Mouse (Mus musculus): Measurements from ENCODE around the gene Stk32b. TPM values are rescaled to one million over a fixed set of nuclear protein-coding genes. Genes with fewer than 3 reads are reported as not detected.
A peak's percentile ranks its signal among the peaks of the same experiment; 100 is the strongest.

Stk32b gene
- polyA plus RNA-seq, 1 experiment from 2014 or later, result 3.1 TPM

DNA sequence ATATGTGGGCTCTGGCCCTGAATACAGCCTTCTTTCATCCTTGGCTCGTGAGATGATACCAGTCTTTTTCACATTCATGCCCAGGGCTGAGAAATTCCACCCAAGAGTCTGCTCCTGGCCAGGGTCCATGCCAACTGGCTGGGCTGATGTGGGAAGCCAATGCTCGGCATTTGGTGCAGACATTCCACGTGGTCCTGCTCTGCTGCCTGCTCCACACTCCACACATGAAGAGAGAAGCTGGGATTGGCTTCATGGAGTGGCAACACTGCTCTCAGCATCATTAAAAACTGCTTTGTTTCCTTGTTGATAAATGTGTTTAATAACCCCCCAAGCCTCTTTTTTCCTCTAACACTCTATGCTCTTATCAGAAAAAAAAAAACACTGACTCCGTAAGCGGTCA, 61.8 kb downstream of the Stk32b start:
- Histone ChIP-seq H3K9me3 (ENCODE audit: control insufficient read depth, low read length) (no peaks in the 10 kb centered on the region), H3K27me3 (ENCODE audit: control insufficient read depth, insufficient read depth, low read length) (no peaks in the 10 kb centered on the region), H3K36me3 (ENCODE audit: control insufficient read depth, insufficient read depth, low read length) (no peaks in the 10 kb centered on the region), H3K9ac (ENCODE audit: low read length) (no peak overlapping the region), H3K4me3 (ENCODE audit: low read depth, low read length) (no peak overlapping the region), H3K27ac (replicated peaks) (no peak overlapping the region), H3K4me1 (replicated peaks; ENCODE audit: control insufficient read depth, insufficient read depth) (no peaks in the 10 kb centered on the region), H3K4me2 (replicated peaks; ENCODE audit: low read depth) (no peak overlapping the region)
- 79% methylated on average over 5 of the region's 5 CpGs for WGBS
- no peak for DNase-seq (ENCODE audit: low spot score)
- TF ChIP-seq CTCF (IDR thresholded peaks at IDR 0.05; ENCODE audit: low read depth) (no peak), EP300 (optimal IDR thresholded peaks at IDR 0.05) (no peak)
- no peak for ATAC-seq (ENCODE audit: low FRiP score, low TSS enrichment)

DNA sequence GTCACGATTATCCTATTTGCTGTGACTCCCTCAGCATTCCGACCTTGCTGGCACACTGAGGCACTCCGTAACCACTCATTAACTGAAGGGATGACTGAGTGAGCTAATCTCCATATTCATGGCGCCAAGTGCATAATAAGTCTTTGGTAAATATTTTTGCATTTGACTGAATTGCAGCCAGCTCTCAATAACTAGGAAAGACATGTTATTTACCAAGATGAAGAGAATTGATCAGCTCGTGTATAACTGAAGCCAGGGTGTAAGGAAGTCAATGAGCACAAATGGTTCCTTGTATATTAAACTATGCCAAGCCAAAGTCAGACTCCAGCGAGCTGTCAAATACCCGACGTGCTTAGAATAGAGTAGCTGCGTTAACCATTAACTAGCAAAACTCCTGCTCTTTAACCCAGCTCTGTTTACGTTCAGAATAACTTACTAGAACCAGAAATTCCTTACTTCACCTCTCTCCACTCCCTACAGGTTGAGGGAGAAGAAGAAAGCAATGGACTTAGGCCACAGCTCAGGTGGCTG, 66.2 kb downstream of the Stk32b start:
- H3K36me3 ChIP-seq (ENCODE audit: control insufficient read depth, insufficient read depth, low read length), result no peaks in the 10 kb centered on the region
- peak; percentile 26 for DNase-seq (ENCODE audit: low spot score)
- no peak overlapping the region for H3K4me2 ChIP-seq (replicated peaks; ENCODE audit: low read depth)
- no peak overlapping the region for H3K9ac ChIP-seq (ENCODE audit: low read length)
- WGBS, result 33% methylated on average over 10 of the region's 10 CpGs
- no peaks in the 10 kb centered on the region for H3K9me3 ChIP-seq (ENCODE audit: control insufficient read depth, low read length)
- ATAC-seq (ENCODE audit: low FRiP score, low TSS enrichment), result peak; percentile 87
- TF ChIP-seq CTCF (IDR thresholded peaks at IDR 0.05; ENCODE audit: low read depth), result no peak
- no peak for TF ChIP-seq EP300 (optimal IDR thresholded peaks at IDR 0.05)
- H3K27ac ChIP-seq (replicated peaks), result peak overlapping the region; percentile 63; the same call in 1 of the 2 replicates
- H3K27me3 ChIP-seq (ENCODE audit: control insufficient read depth, insufficient read depth, low read length), result no peaks in the 10 kb centered on the region
- H3K4me3 ChIP-seq (ENCODE audit: low read depth, low read length), result no peak overlapping the region
- no peaks in the 10 kb centered on the region for H3K4me1 ChIP-seq (replicated peaks; ENCODE audit: control insufficient read depth, insufficient read depth)

DNA sequence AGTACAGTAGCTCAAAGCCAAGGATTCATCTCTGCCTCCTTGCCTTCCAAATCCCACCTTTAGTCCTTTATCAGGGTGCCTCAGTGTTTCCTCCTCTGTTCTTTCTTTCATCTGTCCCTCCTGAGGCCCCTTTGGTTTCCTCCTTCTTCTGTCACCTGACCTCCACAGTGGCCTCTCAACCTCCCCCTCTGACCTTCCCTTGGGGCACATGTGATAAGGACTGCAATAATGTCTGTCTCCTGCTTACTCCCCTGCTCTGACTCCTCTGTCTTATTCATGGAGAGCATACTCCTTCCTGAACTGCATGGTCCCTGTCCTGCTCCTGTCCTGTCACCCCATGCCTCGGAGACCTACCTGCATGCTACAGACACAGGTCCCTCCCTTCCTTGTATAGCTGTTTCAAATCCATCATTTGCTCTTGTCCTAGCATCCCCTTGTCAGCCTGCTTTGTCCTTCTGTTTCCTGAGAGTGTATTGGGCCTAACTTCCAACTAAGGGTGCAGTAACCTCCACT, 66.8 kb downstream of the Stk32b start:
- Histone ChIP-seq H3K4me1 (replicated peaks; ENCODE audit: control insufficient read depth, insufficient read depth) (no peaks in the 10 kb centered on the region), H3K27me3 (ENCODE audit: control insufficient read depth, insufficient read depth, low read length) (no peaks in the 10 kb centered on the region), H3K4me3 (ENCODE audit: low read depth, low read length) (no peak overlapping the region), H3K4me2 (replicated peaks; ENCODE audit: low read depth) (no peak overlapping the region), H3K9ac (ENCODE audit: low read length) (no peak overlapping the region), H3K27ac (replicated peaks) (peak overlapping the region; percentile 58; the same call in 1 of the 2 replicates), H3K36me3 (ENCODE audit: control insufficient read depth, insufficient read depth, low read length) (no peaks in the 10 kb centered on the region), H3K9me3 (ENCODE audit: control insufficient read depth, low read length) (no peaks in the 10 kb centered on the region)
- WGBS, result 61% methylated on average over 1 of the region's 1 CpGs
- DNase-seq (ENCODE audit: low spot score), result no peak
- ATAC-seq (ENCODE audit: low FRiP score, low TSS enrichment), result peak; percentile 59; the same call in 1 of the 2 replicates
- TF ChIP-seq EP300 (optimal IDR thresholded peaks at IDR 0.05), result no peak

DNA sequence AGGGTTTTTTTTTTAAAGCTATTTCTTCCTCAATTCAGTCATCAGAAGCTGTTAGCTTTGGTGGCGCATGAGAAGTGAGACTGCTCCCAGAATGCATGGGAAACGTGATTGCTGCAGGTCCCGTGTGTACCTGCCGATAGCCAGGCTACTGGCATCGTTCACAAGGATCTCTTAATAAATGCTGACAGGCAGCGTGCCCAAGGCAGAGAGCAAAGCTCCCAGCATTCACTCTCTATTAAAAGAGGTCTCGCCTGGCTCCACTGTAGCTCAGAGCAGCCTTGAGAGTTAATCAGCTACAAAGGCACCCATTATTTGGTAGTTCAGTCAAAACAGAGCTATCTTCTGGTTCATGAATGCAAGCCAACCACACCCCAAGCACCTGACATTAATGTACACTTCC, 72.9 kb downstream of the Stk32b start:
- H3K4me2 ChIP-seq (replicated peaks; ENCODE audit: low read depth), result no peak overlapping the region
- WGBS, result 86% methylated on average over 7 of the region's 7 CpGs
- no peaks in the 10 kb centered on the region for H3K9me3 ChIP-seq (ENCODE audit: control insufficient read depth, low read length)
- no peaks in the 10 kb centered on the region for H3K36me3 ChIP-seq (ENCODE audit: control insufficient read depth, insufficient read depth, low read length)
- no peak overlapping the region for H3K9ac ChIP-seq (ENCODE audit: low read length)
- H3K4me3 ChIP-seq (ENCODE audit: low read depth, low read length), result no peak overlapping the region
- no peaks in the 10 kb centered on the region for H3K4me1 ChIP-seq (replicated peaks; ENCODE audit: control insufficient read depth, insufficient read depth)
- no peak overlapping the region for H3K27ac ChIP-seq (replicated peaks)
- TF ChIP-seq CTCF (IDR thresholded peaks at IDR 0.05; ENCODE audit: low read depth), result no peak
- ATAC-seq (ENCODE audit: low FRiP score, low TSS enrichment) (no peak), DNase-seq (ENCODE audit: low spot score) (no peak)
- H3K27me3 ChIP-seq (ENCODE audit: control insufficient read depth, insufficient read depth, low read length), result no peaks in the 10 kb centered on the region

DNA sequence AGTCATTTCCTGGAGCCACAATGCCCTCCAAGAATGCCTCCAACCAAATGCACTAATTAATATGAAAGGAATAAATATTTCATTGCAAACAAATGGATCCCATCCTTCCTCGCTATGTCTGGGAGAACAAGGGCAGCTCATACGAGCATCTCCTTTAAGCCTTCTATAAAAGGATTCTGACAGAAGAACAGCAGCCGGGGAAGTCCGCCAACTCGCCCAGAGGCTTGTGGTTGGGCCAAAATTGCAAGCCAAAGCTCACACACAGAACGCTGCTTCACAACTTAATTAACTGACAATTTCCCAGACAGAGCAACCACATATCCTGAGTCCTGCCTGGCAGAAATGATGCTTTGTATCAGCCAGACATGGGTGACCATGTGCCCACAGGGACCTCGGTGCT, 74.5 kb downstream of the Stk32b start:
- TF ChIP-seq EP300 (optimal IDR thresholded peaks at IDR 0.05) (no peak), CTCF (IDR thresholded peaks at IDR 0.05; ENCODE audit: low read depth) (no peak)
- no peaks in the 10 kb centered on the region for H3K27me3 ChIP-seq (ENCODE audit: control insufficient read depth, insufficient read depth, low read length)
- ATAC-seq (ENCODE audit: low FRiP score, low TSS enrichment), result no peak
- no peak for DNase-seq (ENCODE audit: low spot score)
- no peak overlapping the region for H3K27ac ChIP-seq (replicated peaks)
- no peaks in the 10 kb centered on the region for H3K9me3 ChIP-seq (ENCODE audit: control insufficient read depth, low read length)
- 77% methylated on average over 7 of the region's 7 CpGs for WGBS
- no peak overlapping the region for H3K4me3 ChIP-seq (ENCODE audit: low read depth, low read length)
- no peaks in the 10 kb centered on the region for H3K36me3 ChIP-seq (ENCODE audit: control insufficient read depth, insufficient read depth, low read length)
- H3K9ac ChIP-seq (ENCODE audit: low read length), result no peak overlapping the region
- H3K4me1 ChIP-seq (replicated peaks; ENCODE audit: control insufficient read depth, insufficient read depth), result no peaks in the 10 kb centered on the region
- no peak overlapping the region for H3K4me2 ChIP-seq (replicated peaks; ENCODE audit: low read depth)

DNA sequence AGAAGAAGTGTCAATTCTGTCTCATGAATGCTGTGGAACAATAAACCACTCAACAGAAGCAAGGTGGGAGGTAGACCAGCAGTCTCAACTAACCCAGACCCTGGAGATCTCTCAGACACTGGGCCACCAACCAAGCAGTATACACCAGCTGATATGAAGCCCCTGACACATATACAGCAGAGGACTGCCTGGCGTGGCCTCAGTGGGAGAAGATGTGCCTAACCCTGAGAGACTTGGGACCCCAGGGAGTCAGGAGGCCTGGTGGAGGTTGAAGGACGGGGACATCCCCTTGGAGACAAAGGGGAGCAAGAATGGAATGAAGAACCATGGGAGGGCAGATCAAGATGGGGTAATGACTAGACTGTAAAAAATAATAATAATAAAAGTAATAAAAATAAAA, 82.2 kb downstream of the Stk32b start:
- Histone ChIP-seq H3K9ac (ENCODE audit: low read length) (no peak overlapping the region), H3K4me1 (replicated peaks; ENCODE audit: control insufficient read depth, insufficient read depth) (no peaks in the 10 kb centered on the region), H3K27me3 (ENCODE audit: control insufficient read depth, insufficient read depth, low read length) (no peaks in the 10 kb centered on the region), H3K9me3 (ENCODE audit: control insufficient read depth, low read length) (no peaks in the 10 kb centered on the region), H3K27ac (replicated peaks) (no peak overlapping the region), H3K4me3 (ENCODE audit: low read depth, low read length) (no peak overlapping the region), H3K36me3 (ENCODE audit: control insufficient read depth, insufficient read depth, low read length) (no peaks in the 10 kb centered on the region), H3K4me2 (replicated peaks; ENCODE audit: low read depth) (no peak overlapping the region)
- DNase-seq (ENCODE audit: low spot score) (no peak), ATAC-seq (ENCODE audit: low FRiP score, low TSS enrichment) (no peak)
- TF ChIP-seq EP300 (optimal IDR thresholded peaks at IDR 0.05), result no peak
- TF ChIP-seq CTCF (IDR thresholded peaks at IDR 0.05; ENCODE audit: low read depth), result no peak
- WGBS, result 74% methylated on average over 2 of the region's 2 CpGs
